Mouse (Mus musculus) mouse embryonic stem cell (cell line): Measurements from ENCODE around the gene Aip.
"Not testable (repeated sequence)": the region's sequence is repeated elsewhere in the genome, so short reads cannot be mapped to it uniquely, and the experiment has no call there.

Experiments used
- in situ Hi-C, 2 experiments: fragments of 300-500 bp; cut with MboI; formaldehyde crosslinking; loops; 1 replicate in 1 of 2; 3 replicates in 1 of 2; pipeline ENCODE4 v1.14.3; 2019 to 2020; ENCODE audit warnings: low sequenced_read_pairs in 2 of 2, low pct_unique_long_range_greater_than_20kb in 1 of 2, mixed read lengths in 1 of 2; ENCODE audit not compliant: unreplicated experiment in 1 of 2

Gene Aip

DNA sequence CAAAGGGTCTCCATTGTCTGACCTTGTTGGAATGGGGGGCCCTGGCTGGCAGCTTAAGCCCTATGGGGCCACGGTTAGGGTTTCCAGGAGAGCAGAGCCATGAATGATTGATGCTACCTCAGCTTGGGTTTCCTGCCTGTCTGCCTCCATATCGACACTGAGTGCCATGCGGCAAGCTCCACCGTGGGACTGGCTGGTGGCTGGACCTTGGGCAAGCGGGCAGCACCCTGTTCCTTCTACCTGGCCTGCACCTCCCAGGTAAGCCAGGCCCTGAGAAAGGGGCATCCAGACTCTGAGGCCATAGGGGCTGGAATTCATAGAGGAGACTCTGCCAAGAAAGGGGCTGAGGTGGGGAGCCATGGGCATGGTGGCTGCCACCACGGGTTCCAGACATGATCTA, 14.5 kb upstream of the Aip start:
- in situ Hi-C loops = no loop called here

DNA sequence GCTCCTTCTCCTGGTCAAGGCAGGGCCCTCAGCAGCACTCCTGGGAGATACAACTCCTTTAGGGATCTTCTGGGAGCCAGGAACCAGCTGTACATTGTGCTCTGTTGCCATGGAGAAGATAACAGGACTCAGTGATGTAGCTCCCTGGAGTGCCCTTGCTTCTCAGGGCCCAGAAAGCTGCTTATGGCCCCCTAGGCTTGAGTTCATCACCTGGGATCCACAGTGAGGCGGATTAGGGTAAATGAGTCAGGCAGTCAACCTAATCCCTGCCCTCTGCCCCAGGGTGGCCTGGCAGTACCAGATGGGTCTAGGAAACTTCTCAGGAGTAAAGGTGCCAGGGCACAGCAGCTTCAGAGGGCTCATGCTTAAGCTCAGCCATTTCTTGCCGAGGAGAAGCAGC, 13.8 kb upstream of the Aip start, which contains the start of gene Gpr152:
TSS of gene Gpr152 (plus strand) at position 342 of the 400 bp plus-strand sequence.
- in situ Hi-C loops = no loop called here

GRCm38 (mm10) chr19:4137913-4138312, 12.3 kb upstream of the Aip start:
- in situ Hi-C loops = no loop called here

DNA sequence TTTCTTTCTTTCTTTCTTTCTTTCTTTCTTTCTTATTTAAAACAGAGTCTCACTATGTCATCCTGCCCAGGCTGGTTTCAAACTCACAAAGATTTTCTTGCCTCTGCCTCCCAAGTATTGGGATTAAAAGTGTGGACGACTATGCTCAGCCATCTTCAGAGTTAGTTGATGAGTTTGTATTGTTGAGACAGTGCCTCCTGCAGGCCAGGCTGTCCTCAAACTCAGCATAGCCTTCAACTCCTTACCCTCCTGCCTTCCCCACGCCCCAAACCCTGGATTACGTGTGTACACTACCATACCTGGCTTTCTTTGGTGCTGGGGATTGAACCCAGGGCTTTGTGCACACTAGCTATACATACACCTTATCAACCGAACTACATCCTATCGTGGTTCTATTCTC, 10.8 kb upstream of the Aip start:
- in situ Hi-C loops = no loop called here

GRCm38 (mm10) chr19:4135963-4136345, 10.3 kb upstream of the Aip start:
- in situ Hi-C loops = not testable (repeated sequence)

DNA sequence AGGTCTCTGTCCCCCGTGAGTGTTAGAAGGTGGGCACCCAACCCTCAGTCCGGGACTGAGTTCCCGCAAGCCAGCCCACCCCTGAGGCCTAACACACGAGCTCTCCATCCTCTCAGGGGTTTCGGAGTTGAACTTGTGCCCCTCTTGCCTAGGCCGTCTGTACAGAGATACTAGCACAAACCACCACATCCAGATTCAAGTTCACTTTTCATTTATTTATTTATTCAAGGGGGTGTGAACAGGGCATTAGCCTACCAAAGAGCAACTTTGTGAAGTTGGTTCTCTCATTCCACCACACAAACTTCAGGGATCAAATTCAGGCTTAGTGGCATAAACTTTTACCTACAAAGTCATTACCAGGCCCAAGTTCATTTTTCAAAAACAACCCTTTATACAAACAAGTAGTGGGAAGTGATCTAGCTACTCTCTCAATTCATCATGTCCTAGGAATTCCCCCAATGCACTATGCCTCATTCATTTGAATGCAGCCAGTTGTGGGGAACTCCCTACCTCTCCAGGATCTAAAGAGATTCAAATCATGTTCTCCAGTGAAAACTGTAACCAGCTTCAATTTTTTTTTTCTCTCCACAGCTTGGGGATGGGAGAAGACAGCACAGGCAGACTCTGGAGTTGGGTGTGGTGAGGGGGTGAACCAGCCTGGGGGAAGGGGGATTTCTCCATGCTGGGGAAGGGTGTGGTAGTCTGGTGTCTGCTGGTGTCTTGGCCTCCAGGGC, 9.7 kb upstream of the Aip start:
- in situ Hi-C loops = not testable (repeated sequence)

DNA sequence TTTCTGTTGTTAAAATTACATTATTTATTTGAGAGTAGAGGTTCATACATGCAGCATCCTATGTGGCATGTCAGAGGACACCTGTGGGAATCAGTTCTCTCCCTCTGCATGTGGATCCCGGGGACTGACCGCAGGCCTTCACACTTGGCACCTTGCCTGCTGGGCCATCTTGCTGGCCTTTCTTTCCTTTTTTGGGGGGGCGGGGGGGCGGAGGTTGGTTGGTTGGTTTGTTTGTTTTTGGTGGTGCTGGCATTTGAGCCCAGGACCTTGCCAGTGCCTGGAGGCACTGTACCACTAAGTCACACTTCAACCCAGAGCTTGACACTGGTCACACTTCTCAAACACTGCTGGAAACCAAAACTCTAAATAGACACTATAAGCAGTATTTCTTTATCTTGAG, 8.7 kb upstream of the Aip start:
- in situ Hi-C loops = no loop called here

DNA sequence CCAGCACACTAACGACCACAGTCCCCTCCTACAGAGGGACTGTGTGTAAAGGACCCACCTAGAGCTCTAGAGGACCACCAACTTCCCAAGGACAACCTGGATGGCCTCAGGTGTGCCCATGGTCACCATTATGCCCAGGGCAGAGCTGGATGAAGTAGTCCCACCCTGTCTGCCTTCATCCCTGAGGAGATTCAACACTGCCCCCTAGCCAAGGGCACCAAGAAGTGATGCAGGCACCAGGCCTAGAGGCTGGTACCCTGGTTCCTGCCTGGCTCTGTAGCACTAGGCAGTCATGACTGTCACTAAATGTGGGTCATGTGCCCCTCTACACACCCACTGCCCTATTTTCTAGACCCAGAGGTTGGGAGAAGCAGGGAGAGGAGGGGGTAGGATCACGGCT, 6.1 kb upstream of the Aip start:
- in situ Hi-C loops = no loop called here

DNA sequence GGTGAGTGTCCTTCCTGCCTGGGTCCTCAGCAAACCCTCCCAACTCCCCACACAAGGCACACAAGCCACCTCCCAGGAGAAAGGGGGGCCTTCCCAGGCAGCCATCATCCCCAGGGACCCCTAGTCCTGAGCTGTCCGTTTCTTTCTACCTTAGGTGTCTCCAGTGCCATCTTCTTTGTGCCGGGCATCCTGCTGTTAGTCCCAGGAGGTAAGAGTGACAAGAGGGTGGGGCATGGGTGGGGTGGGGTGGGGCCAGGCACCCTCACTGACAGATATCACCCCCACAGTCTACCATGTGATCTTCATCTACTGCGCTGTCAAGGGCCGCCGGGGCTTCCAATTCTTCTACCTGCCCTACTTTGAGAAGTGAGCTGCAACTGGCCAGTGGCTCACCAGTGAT, 5.4 kb upstream of the Aip start:
- in situ Hi-C loops = no loop called here

- in situ Hi-C loops = no loop called here
Measured at GRCm38 (mm10) chr19:4130106-4130505, 4.4 kb upstream of the Aip start.

DNA sequence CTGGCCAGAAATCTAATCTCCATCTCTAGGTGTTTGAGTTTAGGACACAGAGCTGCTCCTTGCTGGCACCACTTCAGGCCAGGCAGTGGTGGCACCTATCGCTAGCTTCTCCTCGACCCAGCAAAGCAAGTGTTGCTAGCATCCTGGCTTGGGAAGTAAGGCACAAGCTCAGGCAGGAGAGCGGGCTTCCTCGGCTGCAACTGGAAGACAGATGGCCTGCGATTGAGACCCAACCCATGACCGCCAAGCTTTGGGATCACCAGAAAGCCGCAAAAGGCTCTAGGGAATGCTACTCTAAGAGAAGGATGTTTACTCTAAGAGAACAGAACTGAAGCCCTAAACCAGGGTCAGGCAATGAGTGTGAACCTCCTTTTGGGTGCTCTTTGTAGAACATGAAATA, 3.8 kb upstream of the Aip start:
- in situ Hi-C loops = no loop called here

GRCm38 (mm10) chr19:4126759-4127495, 1.3 kb upstream of the Aip start:
- in situ Hi-C loops = no loop called here

- in situ Hi-C loops = not testable (repeated sequence)
Measured at GRCm38 (mm10) chr19:4125268-4125667, 390 bp downstream of the Aip start.

GRCm38 (mm10) chr19:4124432-4124831, 1.2 kb downstream of the Aip start:
- in situ Hi-C loops = no loop called here

DNA sequence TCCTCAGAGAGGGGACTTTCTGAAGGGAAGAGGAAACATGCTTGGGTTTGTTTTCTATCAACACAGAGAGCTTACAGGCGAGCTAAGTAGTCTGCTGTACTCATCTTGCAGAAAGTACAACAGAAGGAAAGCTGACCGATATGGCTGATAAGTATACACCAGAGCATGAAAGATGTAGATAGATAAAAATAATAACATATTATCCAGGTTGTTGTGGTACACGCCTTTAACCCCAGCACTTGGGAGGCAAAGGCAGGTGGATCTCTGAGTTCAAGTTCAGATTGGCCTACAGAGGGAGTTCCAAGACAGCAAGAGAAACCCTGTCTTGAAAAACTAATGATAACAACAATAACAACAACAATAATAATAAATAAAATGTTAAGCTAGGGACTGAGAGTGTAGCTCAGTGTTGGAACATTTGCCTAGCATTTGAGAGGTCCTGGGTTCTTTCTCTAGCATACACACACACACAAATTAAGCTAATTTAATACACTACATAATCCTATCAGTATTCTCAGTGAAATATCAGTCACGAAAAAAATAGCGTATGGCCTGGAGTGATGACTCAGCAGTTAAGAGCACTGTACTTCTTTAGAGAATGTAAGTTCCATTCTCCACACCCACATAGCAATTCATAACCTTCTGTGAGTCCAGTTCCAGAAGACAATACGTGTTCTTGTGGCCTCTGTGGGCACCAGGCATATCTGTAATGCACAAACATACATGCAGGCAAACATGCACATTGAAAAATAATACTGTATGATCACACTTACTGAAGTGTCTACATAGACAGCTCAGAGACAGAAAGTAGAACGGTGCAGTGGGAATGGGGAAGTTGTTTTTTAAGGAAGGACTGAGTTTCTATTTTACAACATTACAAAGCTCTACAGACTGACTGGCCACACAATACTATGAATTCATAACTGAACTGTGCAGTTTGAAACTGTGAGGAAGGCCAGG, 3.0 kb downstream of the Aip start:
- in situ Hi-C loops = no loop called here

DNA sequence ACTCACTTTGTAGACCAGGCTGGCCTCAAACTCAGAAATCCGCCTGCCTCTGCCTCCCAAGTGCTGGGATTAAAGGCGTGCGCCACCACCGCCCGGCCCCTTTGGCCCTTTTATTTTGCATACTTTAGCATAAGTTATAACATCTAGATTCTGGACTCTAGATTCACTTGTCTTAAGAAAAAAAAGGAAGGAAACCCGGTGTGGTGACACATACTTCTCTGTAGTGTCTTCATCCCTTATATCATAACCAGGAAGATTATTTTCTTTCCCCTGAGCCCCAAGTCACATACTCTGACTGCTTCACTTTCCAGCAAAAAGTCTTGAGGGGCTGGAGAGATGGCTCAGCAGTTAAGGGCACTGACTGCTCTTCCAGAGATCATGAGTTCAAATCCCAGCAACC, 3.8 kb downstream of the Aip start:
- in situ Hi-C loops = not testable (repeated sequence)

GRCm38 (mm10) chr19:4121097-4121805, 4.4 kb downstream of the Aip start:
- in situ Hi-C loops = no loop called here

DNA sequence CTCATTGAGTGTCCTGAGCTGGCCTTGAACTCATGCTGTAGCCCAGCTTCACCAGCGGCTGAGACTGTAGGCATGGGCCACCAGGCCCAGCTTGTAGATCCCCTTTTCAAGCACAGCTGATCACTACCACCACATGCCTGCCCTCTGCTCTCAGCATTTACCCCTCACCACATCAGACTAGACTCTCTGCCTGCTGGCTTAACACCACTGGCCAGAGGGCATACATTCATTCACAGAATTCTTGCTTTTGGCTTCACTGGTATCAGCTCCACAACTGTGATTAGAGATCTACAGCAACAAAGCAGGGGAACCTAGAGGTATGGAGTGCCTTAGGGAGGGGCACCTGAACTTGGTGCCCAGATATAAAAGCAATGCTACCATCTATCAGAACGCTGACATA, 5.2 kb downstream of the Aip start:
- in situ Hi-C loops = no loop called here
